Mouse (Mus musculus) stomach, embryonic 14.5 days (tissue): ENCODE measurements at regions not wholly inside any gene's neighbourhood (a gene's known extent, or its start where the extent isn't known, plus 50 kb on each side); places are given as distances from the start of the nearest gene placed in this dataset.
"Not testable (repeated sequence)": the region's sequence is repeated elsewhere in the genome, so short reads cannot be mapped to it uniquely, and the experiment has no call there.

Experiments used
- ATAC-seq: fragments of 200-750 bp; cut with Nextera tagmentation; 2 replicates; pipeline ENCODE4 v1.8.0; 2017; ENCODE audit warnings: low read depth, moderate TSS enrichment; ENCODE audit not compliant: insufficient number of reproducible peaks, insufficient read depth, low FRiP score
- H3K27ac ChIP-seq: fragments of 300-500 bp; sonication (generic); 2 replicates; pipeline ENCODE4 v1.5.1; 2014; ENCODE audit warnings: mild to moderate bottlenecking, low read length, moderate library complexity, mixed read lengths
- H3K27me3 ChIP-seq: fragments of 300-500 bp; sonication (generic); 2 replicates; pipeline ENCODE4 v1.6.1; 2014; ENCODE audit warnings: low read length, control low read depth, mixed read lengths; ENCODE audit not compliant: control insufficient read depth, insufficient read depth
- H3K36me3 ChIP-seq: fragments of 300-500 bp; sonication (generic); 2 replicates; pipeline ENCODE4 v1.6.1; 2014; ENCODE audit warnings: mild to moderate bottlenecking, control low read depth, low read length, moderate library complexity, mixed read lengths; ENCODE audit not compliant: control insufficient read depth, insufficient read depth
- H3K4me1 ChIP-seq: fragments of 300-500 bp; sonication (generic); 2 replicates; pipeline ENCODE4 v1.6.1; 2014; ENCODE audit warnings: low read length, control low read depth, mixed read lengths; ENCODE audit not compliant: control insufficient read depth, insufficient read depth
- H3K4me2 ChIP-seq: fragments of 300-500 bp; sonication (generic); replicated peaks from 2 replicates; pipeline ENCODE4 v1.6.1; 2014; ENCODE audit warnings: low read depth, low read length, control low read depth
- H3K4me3 ChIP-seq: fragments of 300-500 bp; sonication (generic); 2 replicates; pipeline ENCODE4 v1.5.1; 2014; ENCODE audit warnings: low read depth, low read length, control low read depth
- H3K9ac ChIP-seq: fragments of 300-500 bp; sonication (generic); replicated peaks from 2 replicates; pipeline ENCODE4 v1.6.1; 2014; ENCODE audit warnings: low read depth, mild to moderate bottlenecking, control low read depth, low read length, moderate library complexity, mixed read lengths
- H3K9me3 ChIP-seq: fragments of 300-500 bp; sonication (generic); 2 replicates; pipeline ENCODE4 v1.6.1; 2016; ENCODE audit warnings: low read depth, low read length, control low read depth; ENCODE audit not compliant: control insufficient read depth
- WGBS: fragments of 180-500 bp; shearing (Covaris S2); extraction: QIAGEN DNeasy Blood & Tissue Kit; methylation state at CpG from one replicate; pipeline ENCODE4 v1.1.7; 2014; 5-methylcytosine and 5-hydroxymethylcytosine counted together

GRCm38 (mm10) chr1:95454246-95454645, 140.8 kb downstream of the Fam174a start:
- Histone ChIP-seq H3K4me1 (no peaks in the 10 kb centered on the region), H3K4me2 (no peak overlapping the region), H3K4me3 (no peak overlapping the region), H3K27ac (no peak overlapping the region), H3K9me3 (no peaks in the 10 kb centered on the region), H3K36me3 (no peaks in the 10 kb centered on the region), H3K9ac (no peak overlapping the region), H3K27me3 (no peaks in the 10 kb centered on the region)
- 47% methylated on average over 2 of the region's 2 CpGs for WGBS
- ATAC-seq: no peak

DNA sequence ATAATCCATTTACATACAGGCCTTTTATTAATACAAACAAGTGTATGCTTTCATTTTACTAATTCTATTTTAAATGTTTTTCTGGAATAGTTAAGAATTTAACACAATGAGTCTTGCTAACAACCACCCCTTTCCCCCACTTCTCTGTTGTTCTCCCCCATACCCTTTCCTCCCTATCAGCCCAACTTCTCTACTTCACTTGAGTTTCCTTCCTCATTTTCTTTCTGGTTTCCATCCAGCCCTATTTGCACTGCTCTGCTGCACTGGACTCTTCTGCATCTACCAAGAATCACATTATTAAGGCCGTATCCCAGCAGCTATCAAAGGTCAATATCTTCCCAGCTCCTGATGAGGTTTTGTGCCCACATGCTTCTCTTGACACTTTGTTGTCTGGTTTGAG, 145.9 kb downstream of the Fam174a start:
- H3K9ac ChIP-seq: no peak overlapping the region
- no peak overlapping the region for H3K4me3 ChIP-seq
- no peak overlapping the region for H3K4me2 ChIP-seq
- H3K27me3 ChIP-seq: no peaks in the 10 kb centered on the region
- H3K36me3 ChIP-seq: no peaks in the 10 kb centered on the region
- H3K9me3 ChIP-seq: no peaks in the 10 kb centered on the region
- no peak overlapping the region for H3K27ac ChIP-seq
- ATAC-seq: no peak
- no peaks in the 10 kb centered on the region for H3K4me1 ChIP-seq
- 94% methylated on average over 1 of the region's 1 CpGs for WGBS

GRCm38 (mm10) chr1:95468095-95468494, 154.7 kb downstream of the Fam174a start:
- no peak overlapping the region for H3K4me2 ChIP-seq
- no peak overlapping the region for H3K27ac ChIP-seq
- no peak for ATAC-seq
- H3K9me3 ChIP-seq: no peaks in the 10 kb centered on the region
- H3K27me3 ChIP-seq: no peaks in the 10 kb centered on the region
- H3K9ac ChIP-seq: no peak overlapping the region
- H3K4me3 ChIP-seq: no peak overlapping the region
- H3K36me3 ChIP-seq: no peaks in the 10 kb centered on the region
- H3K4me1 ChIP-seq: no peaks in the 10 kb centered on the region
- WGBS: 51% methylated on average over 2 of the region's 2 CpGs

- H3K4me1 ChIP-seq: no peaks in the 10 kb centered on the region
- H3K27ac ChIP-seq: no peak overlapping the region
- WGBS: 75% methylated on average over 2 of the region's 2 CpGs
- no peak overlapping the region for H3K4me3 ChIP-seq
- no peak overlapping the region for H3K9ac ChIP-seq
- ATAC-seq: no peak
- no peak overlapping the region for H3K4me2 ChIP-seq
- H3K9me3 ChIP-seq: no peaks in the 10 kb centered on the region
- H3K27me3 ChIP-seq: no peaks in the 10 kb centered on the region
- H3K36me3 ChIP-seq: no peaks in the 10 kb centered on the region
Measured at GRCm38 (mm10) chr1:95468772-95469171, 155.3 kb downstream of the Fam174a start.

GRCm38 (mm10) chr1:95470491-95470890, 157.1 kb downstream of the Fam174a start:
- H3K36me3 ChIP-seq: no peaks in the 10 kb centered on the region
- H3K27ac ChIP-seq: no peak overlapping the region
- H3K4me1 ChIP-seq: no peaks in the 10 kb centered on the region
- 47% methylated on average over 1 of the region's 1 CpGs for WGBS
- no peaks in the 10 kb centered on the region for H3K27me3 ChIP-seq
- no peak for ATAC-seq
- no peak overlapping the region for H3K9ac ChIP-seq
- no peaks in the 10 kb centered on the region for H3K9me3 ChIP-seq
- H3K4me2 ChIP-seq: no peak overlapping the region
- H3K4me3 ChIP-seq: no peak overlapping the region

- Histone ChIP-seq H3K4me1 (no peaks in the 10 kb centered on the region), H3K27me3 (no peaks in the 10 kb centered on the region), H3K36me3 (no peaks in the 10 kb centered on the region), H3K27ac (no peak overlapping the region), H3K9me3 (no peaks in the 10 kb centered on the region), H3K4me2 (no peak overlapping the region), H3K9ac (no peak overlapping the region), H3K4me3 (no peak overlapping the region)
- ATAC-seq: no peak
Measured at GRCm38 (mm10) chr1:95493004-95493403, 174.4 kb downstream of the St8sia4 start.

DNA sequence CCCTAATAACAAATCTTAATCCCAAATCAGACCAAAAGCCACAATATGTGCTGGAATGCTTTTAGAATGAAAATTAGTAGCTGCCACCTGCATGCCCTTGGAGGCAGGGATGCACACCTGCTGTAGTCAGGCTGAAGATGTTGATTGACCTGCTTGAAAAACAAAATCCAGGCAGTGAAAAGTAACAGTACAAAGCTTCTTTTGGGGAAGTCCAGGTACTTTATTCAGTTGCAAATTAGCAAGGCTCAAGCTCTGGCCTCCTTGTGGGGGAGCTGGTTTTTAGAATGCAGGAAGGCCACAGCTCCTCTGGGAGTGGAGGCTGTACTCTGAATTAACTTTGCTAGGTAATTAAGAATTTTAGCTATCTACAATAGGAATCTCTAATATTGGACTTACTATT, 166.7 kb downstream of the St8sia4 start:
- H3K4me1 ChIP-seq, H3K36me3 ChIP-seq, H3K9me3 ChIP-seq, ATAC-seq, H3K9ac ChIP-seq, H3K4me2 ChIP-seq, H3K27me3 ChIP-seq, H3K27ac ChIP-seq, H3K4me3 ChIP-seq: not testable (repeated sequence)

- no peaks in the 10 kb centered on the region for H3K27me3 ChIP-seq
- 93% methylated on average over 2 of the region's 2 CpGs for WGBS
- no peaks in the 10 kb centered on the region for H3K36me3 ChIP-seq
- H3K9ac ChIP-seq: no peak overlapping the region
- no peaks in the 10 kb centered on the region for H3K4me1 ChIP-seq
- H3K4me3 ChIP-seq: no peak overlapping the region
- no peak for ATAC-seq
- no peak overlapping the region for H3K27ac ChIP-seq
- no peak overlapping the region for H3K4me2 ChIP-seq
- no peaks in the 10 kb centered on the region for H3K9me3 ChIP-seq
Measured at GRCm38 (mm10) chr1:95508718-95509117, 158.7 kb downstream of the St8sia4 start.

DNA sequence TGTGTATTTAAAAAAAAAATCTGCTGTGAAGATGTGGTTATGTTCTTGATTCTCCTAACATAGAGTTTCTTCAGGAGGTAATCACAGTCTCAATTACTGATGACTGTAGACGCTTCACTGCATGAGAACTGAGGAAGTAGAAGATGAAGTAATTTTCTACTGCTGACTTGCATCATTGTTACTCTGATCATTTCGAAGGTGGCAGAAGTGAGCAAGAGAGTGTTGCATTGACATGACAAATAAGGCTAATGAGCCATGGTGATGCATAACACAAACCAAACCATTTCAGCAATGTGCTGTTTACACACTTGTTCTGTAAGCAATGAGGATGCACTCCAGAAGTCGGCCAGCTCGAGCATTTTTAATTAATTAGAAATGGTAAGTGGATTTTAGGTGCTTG, 138.6 kb downstream of the St8sia4 start:
- Histone ChIP-seq H3K36me3 (no peaks in the 10 kb centered on the region), H3K9ac (no peak overlapping the region), H3K4me1 (no peaks in the 10 kb centered on the region), H3K9me3 (no peaks in the 10 kb centered on the region), H3K4me3 (no peak overlapping the region), H3K27ac (no peak overlapping the region), H3K27me3 (no peaks in the 10 kb centered on the region), H3K4me2 (no peak overlapping the region)
- ATAC-seq: no peak
- WGBS: 69% methylated on average over 4 of the region's 4 CpGs
